Mouse (Mus musculus): ENCODE data around the gene Ddc. TPM values are rescaled to one million over a fixed set of nuclear protein-coding genes. Genes with fewer than 3 reads are reported as not detected.

The Ddc gene
- total RNA-seq, 2 experiments from 2014 or later = 5.4 to 6.0 TPM

- ATAC-seq (replicated peaks; ENCODE audit: low FRiP score, poor library complexity, severe bottlenecking) = no peak
These were observed 18.3 kb downstream of the Ddc start for GRCm38 (mm10) chr11:11879699-11880002.

GRCm38 (mm10) chr11:11878981-11879698 lies 18.8 kb downstream of the Ddc start:
- no peak for ATAC-seq (replicated peaks; ENCODE audit: low FRiP score, poor library complexity, severe bottlenecking)

- ATAC-seq (replicated peaks; ENCODE audit: low FRiP score, poor library complexity, severe bottlenecking) = no peak
These were observed 19.5 kb downstream of the Ddc start for GRCm38 (mm10) chr11:11878278-11878980.

GRCm38 (mm10) chr11:11877891-11878277 lies 20.1 kb downstream of the Ddc start:
- ATAC-seq (replicated peaks; ENCODE audit: low FRiP score, poor library complexity, severe bottlenecking) = no peak

- no peak for ATAC-seq (replicated peaks; ENCODE audit: low FRiP score, poor library complexity, severe bottlenecking)
These were observed 21.6 kb downstream of the Ddc start for GRCm38 (mm10) chr11:11876366-11876765.

GRCm38 (mm10) chr11:11875230-11875629 lies 22.7 kb downstream of the Ddc start:
- ATAC-seq (replicated peaks; ENCODE audit: low FRiP score, poor library complexity, severe bottlenecking) = no peak

GRCm38 (mm10) chr11:11873023-11873908 lies 24.7 kb downstream of the Ddc start:
- ATAC-seq (replicated peaks; ENCODE audit: low FRiP score, poor library complexity, severe bottlenecking) = 0 out of 2 replicates have a peak, but pooled peaks have one; percentile 25

- ATAC-seq (replicated peaks; ENCODE audit: low FRiP score, poor library complexity, severe bottlenecking) = no peak
These were observed 25.7 kb downstream of the Ddc start for GRCm38 (mm10) chr11:11872140-11872795.

- no peak for ATAC-seq (replicated peaks; ENCODE audit: low FRiP score, poor library complexity, severe bottlenecking)
These were observed 26.6 kb downstream of the Ddc start for GRCm38 (mm10) chr11:11871197-11871813.

- ATAC-seq (replicated peaks; ENCODE audit: low FRiP score, poor library complexity, severe bottlenecking) = no peak
These were observed 29.9 kb downstream of the Ddc start for GRCm38 (mm10) chr11:11867971-11868481.

- no peak for ATAC-seq (replicated peaks; ENCODE audit: low FRiP score, poor library complexity, severe bottlenecking)
These were observed 31.2 kb downstream of the Ddc start for GRCm38 (mm10) chr11:11866696-11867095.

GRCm38 (mm10) chr11:11865128-11865527 lies 32.8 kb downstream of the Ddc start:
- no peak for ATAC-seq (replicated peaks; ENCODE audit: low FRiP score, poor library complexity, severe bottlenecking)

- no peak for ATAC-seq (replicated peaks; ENCODE audit: low FRiP score, poor library complexity, severe bottlenecking)
These were observed 33.4 kb downstream of the Ddc start for GRCm38 (mm10) chr11:11864446-11865101.

- no peak for ATAC-seq (replicated peaks; ENCODE audit: low FRiP score, poor library complexity, severe bottlenecking)
These were observed 35.4 kb downstream of the Ddc start for GRCm38 (mm10) chr11:11862502-11862901.

- ATAC-seq (replicated peaks; ENCODE audit: low FRiP score, poor library complexity, severe bottlenecking) = no peak
These were observed 41.0 kb downstream of the Ddc start for GRCm38 (mm10) chr11:11856959-11857358.

GRCm38 (mm10) chr11:11855685-11856131 lies 42.2 kb downstream of the Ddc start:
- no peak for ATAC-seq (replicated peaks; ENCODE audit: low FRiP score, poor library complexity, severe bottlenecking)

GRCm38 (mm10) chr11:11855061-11855672 lies 42.8 kb downstream of the Ddc start:
- no peak for ATAC-seq (replicated peaks; ENCODE audit: low FRiP score, poor library complexity, severe bottlenecking)

GRCm38 (mm10) chr11:11853731-11854461 lies 44.0 kb downstream of the Ddc start:
- no peak for ATAC-seq (replicated peaks; ENCODE audit: low FRiP score, poor library complexity, severe bottlenecking)
